In the genomic region with DNA sequence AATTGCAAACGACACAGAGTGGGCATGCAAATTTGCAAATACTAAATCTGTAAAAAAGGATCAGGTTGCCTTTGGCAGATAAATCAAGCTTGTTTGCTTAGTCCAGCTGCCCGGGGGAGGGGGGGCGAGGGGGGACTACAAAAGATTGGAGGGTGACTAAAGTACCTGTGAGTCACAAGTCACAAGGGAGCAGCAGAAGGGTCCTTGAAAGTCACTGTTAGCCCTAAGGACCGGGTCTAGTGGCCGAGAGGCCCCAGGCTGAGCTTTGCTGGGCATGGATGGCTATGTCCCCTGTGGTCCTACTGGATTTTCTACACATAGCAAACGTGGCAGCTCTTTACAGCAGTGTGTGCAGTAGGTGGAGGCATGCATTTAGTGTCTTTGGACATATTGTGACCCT, we compare ENCODE assay signal across 18 mouse cellular contexts.
A peak's percentile ranks its signal among the peaks of the same experiment; 100 is the strongest.
DNase-seq lines count a peak whose midpoint lies in the region; ATAC-seq and TF ChIP-seq lines count a peak whose summit lies in the region.
"Had no signal": no experiment of that assay in that cellular context is flagged by ENCODE, and none has a peak within 500 bp of the region (broad histone marks: within the 10 kb centered on the region; RNA-seq: fewer than 3 reads in every experiment).

No protein-coding gene starts in this region.

- no peak overlapping the region for H3K9ac ChIP-seq in lung, postnatal 0 days (replicated peaks; ENCODE audit: low read depth)
- H3K9ac ChIP-seq in kidney, embryonic 16.5 days (replicated peaks; ENCODE audit: low read length): no peak overlapping the region
- H3K9ac ChIP-seq: embryonic facial prominence, embryonic 13.5 days; forebrain, embryonic 12.5 days; heart, embryonic 12.5 days; hindbrain, embryonic 15.5 days had no signal

- no peak overlapping the region for H3K4me3 ChIP-seq in lung, postnatal 0 days (ENCODE audit: low read depth, low read length)
- H3K4me3 ChIP-seq in kidney, embryonic 16.5 days (ENCODE audit: low read length): no peak overlapping the region
- H3K4me3 ChIP-seq: embryonic facial prominence, embryonic 13.5 days; forebrain, embryonic 12.5 days; heart, embryonic 12.5 days; hindbrain, embryonic 15.5 days had no signal

- no peaks in the 10 kb centered on the region for H3K4me1 ChIP-seq in lung, postnatal 0 days (ENCODE audit: insufficient read depth, low read depth, low read length)
- H3K4me1 ChIP-seq in kidney, embryonic 16.5 days (ENCODE audit: insufficient read depth, low read length): no peaks in the 10 kb centered on the region
- H3K4me1 ChIP-seq: hindbrain, embryonic 15.5 days had no signal

- H3K27ac ChIP-seq in lung, postnatal 0 days (ENCODE audit: low read length): no peak overlapping the region
- no peak overlapping the region for H3K27ac ChIP-seq in kidney, embryonic 16.5 days (ENCODE audit: low read length)
- H3K27ac ChIP-seq: embryonic facial prominence, embryonic 13.5 days; forebrain, embryonic 12.5 days; hindbrain, embryonic 15.5 days had no signal

- no peaks in the 10 kb centered on the region for H3K36me3 ChIP-seq in lung, postnatal 0 days (ENCODE audit: insufficient read depth, low read length)
- no peaks in the 10 kb centered on the region for H3K36me3 ChIP-seq in kidney, embryonic 16.5 days (ENCODE audit: insufficient read depth, low read length)
- H3K36me3 ChIP-seq: embryonic facial prominence, embryonic 13.5 days; forebrain, embryonic 12.5 days; heart, embryonic 12.5 days; hindbrain, embryonic 15.5 days had no signal

- H3K27me3 ChIP-seq in lung, postnatal 0 days (replicated peaks; ENCODE audit: insufficient read depth, low read length): 0 out of 2 replicates have a peak, but pooled peaks cover 16% of the 10 kb centered on the region
- H3K27me3 ChIP-seq in kidney, embryonic 16.5 days (ENCODE audit: insufficient read depth, low read length): peaks cover 29% of the 10 kb centered on the region

- peak; percentile 48; the same call in 1 of the 2 replicates for TF ChIP-seq EP300 in lung, postnatal 0 days (IDR thresholded peaks at IDR 0.05)

- no peaks in the 10 kb centered on the region for H3K9me3 ChIP-seq in lung, postnatal 0 days (ENCODE audit: low read length)
- H3K9me3 ChIP-seq in kidney, embryonic 16.5 days (ENCODE audit: low read length): no peaks in the 10 kb centered on the region; the same call in 1 of the 2 replicates
- H3K9me3 ChIP-seq: embryonic facial prominence, embryonic 13.5 days; forebrain, embryonic 12.5 days; heart, embryonic 12.5 days; hindbrain, embryonic 15.5 days had no signal

- WGBS in lung, postnatal 0 days: 34% methylated on average over 6 of the region's 6 CpGs
- WGBS in kidney, embryonic 16.5 days: 55% methylated on average over 6 of the region's 6 CpGs

- peak; percentile 69 to 74 for DNase-seq in lung, adult 18-20 months
- no peak for DNase-seq in lung, postnatal 10 days
- peak; percentile 17 for DNase-seq in adrenal gland, postnatal 25 days
- peak; percentile 68 for DNase-seq in lung, postnatal 0 days (ENCODE audit: low spot score)
- no peak for DNase-seq in spleen, adult 18-20 months
- no peak for DNase-seq in cerebellum, adult 11-12 months
- DNase-seq: cerebellum, adult 11 months; cerebellum, adult 9-10 months; cerebellum, postnatal 25 days; gastrocnemius, postnatal 14 days; heart, postnatal 36 days had no signal

- ATAC-seq in lung, postnatal 0 days: peak; percentile 88
- no peak for ATAC-seq in kidney, embryonic 16.5 days (ENCODE audit: low FRiP score, low TSS enrichment)
- ATAC-seq: forebrain, embryonic 16.5 days; intestine, embryonic 16.5 days had no signal

- no peak overlapping the region for H3K4me2 ChIP-seq in lung, postnatal 0 days (replicated peaks; ENCODE audit: low read depth, low read length)
- H3K4me2 ChIP-seq in kidney, embryonic 16.5 days (replicated peaks; ENCODE audit: low read depth, low read length): no peak overlapping the region
- H3K4me2 ChIP-seq: embryonic facial prominence, embryonic 13.5 days; forebrain, embryonic 12.5 days; heart, embryonic 12.5 days; hindbrain, embryonic 15.5 days had no signal

- no peak for TF ChIP-seq CTCF in lung, postnatal 0 days (IDR thresholded peaks at IDR 0.05)

Comparison
In these comparisons a context has a peak if more than half of its experiments do, and no peak if none do; other contexts are left out.
1. DNase-seq: peak in lung, adult 18-20 months (2 of 2), adrenal gland, postnatal 25 days (single experiment) and lung, postnatal 0 days (single experiment); none in lung, postnatal 10 days (single experiment), spleen, adult 18-20 months (0 of 2) and cerebellum, adult 11-12 months (single experiment).